9 mouse cellular contexts compared by ENCODE assay signal in genomic region chr6:21851346-21851595, GRCm38 (mm10). TPM values are rescaled to one million over a fixed set of nuclear protein-coding genes. Genes with fewer than 3 reads are reported as not detected.
A peak's percentile ranks its signal among the peaks of the same experiment; 100 is the strongest.
DNase-seq lines count a peak whose midpoint lies in the region; ATAC-seq and TF ChIP-seq lines count a peak whose summit lies in the region.
"Had no signal": no experiment of that assay in that cellular context is flagged by ENCODE, and none has a peak within 500 bp of the region (broad histone marks: within the 10 kb centered on the region; RNA-seq: fewer than 3 reads in every experiment).

No protein-coding gene starts in this region.

- no peaks in the 10 kb centered on the region for H3K27me3 ChIP-seq in kidney, postnatal 0 days (ENCODE audit: insufficient read depth, low read length)
- no peaks in the 10 kb centered on the region for H3K27me3 ChIP-seq in embryonic facial prominence, embryonic 13.5 days
- H3K27me3 ChIP-seq in hindbrain, embryonic 16.5 days (replicated peaks; ENCODE audit: control insufficient read depth, insufficient read depth, low read length) = no peaks in the 10 kb centered on the region
- no peaks in the 10 kb centered on the region for H3K27me3 ChIP-seq in midbrain, embryonic 16.5 days (ENCODE audit: control insufficient read depth, insufficient read depth, low read depth, low read length)

- H3K27ac ChIP-seq in kidney, postnatal 0 days = peak overlapping the region; percentile 95
- peak overlapping the region; percentile 69; the same call in 1 of the 2 replicates for H3K27ac ChIP-seq in embryonic facial prominence, embryonic 13.5 days
- peak overlapping the region; percentile 85 for H3K27ac ChIP-seq in hindbrain, embryonic 16.5 days (ENCODE audit: low read depth, low read length)
- H3K27ac ChIP-seq in midbrain, embryonic 16.5 days (ENCODE audit: low read length) = peak overlapping the region; percentile 84
- H3K27ac ChIP-seq: macrophage had no signal

- peak overlapping the region; percentile 89 for H3K4me2 ChIP-seq in kidney, postnatal 0 days (ENCODE audit: low read length)
- peak overlapping the region; percentile 78 for H3K4me2 ChIP-seq in embryonic facial prominence, embryonic 13.5 days
- peak overlapping the region; percentile 92 for H3K4me2 ChIP-seq in hindbrain, embryonic 16.5 days (ENCODE audit: low read length)
- peak overlapping the region; percentile 71 for H3K4me2 ChIP-seq in midbrain, embryonic 16.5 days (ENCODE audit: low read length)

- no peak for TF ChIP-seq CTCF in kidney, postnatal 0 days (IDR thresholded peaks at IDR 0.05; ENCODE audit: low read depth)

- 0 out of 2 replicates have a peak, but pooled peaks cover 3% of the 10 kb centered on the region for H3K36me3 ChIP-seq in kidney, postnatal 0 days (ENCODE audit: insufficient read depth, low read length)
- peaks cover 2% of the 10 kb centered on the region; the same call in 1 of the 2 replicates for H3K36me3 ChIP-seq in embryonic facial prominence, embryonic 13.5 days
- H3K36me3 ChIP-seq in hindbrain, embryonic 16.5 days (ENCODE audit: control insufficient read depth, insufficient read depth, low read length) = peaks cover 2% of the 10 kb centered on the region; the same call in 1 of the 2 replicates
- 0 out of 2 replicates have a peak, but pooled peaks cover 6% of the 10 kb centered on the region for H3K36me3 ChIP-seq in midbrain, embryonic 16.5 days (ENCODE audit: control insufficient read depth, insufficient read depth, low read length)

- peak overlapping the region; percentile 76 for H3K9ac ChIP-seq in kidney, postnatal 0 days (ENCODE audit: low read depth, low read length)
- H3K9ac ChIP-seq in embryonic facial prominence, embryonic 13.5 days = peak overlapping the region; percentile 88
- H3K9ac ChIP-seq in hindbrain, embryonic 16.5 days (ENCODE audit: low read depth, low read length) = peak overlapping the region; percentile 91
- peak overlapping the region; percentile 88 for H3K9ac ChIP-seq in midbrain, embryonic 16.5 days (ENCODE audit: low read depth, low read length)

- H3K9me3 ChIP-seq in kidney, postnatal 0 days (replicated peaks; ENCODE audit: low read length) = no peaks in the 10 kb centered on the region
- no peaks in the 10 kb centered on the region for H3K9me3 ChIP-seq in embryonic facial prominence, embryonic 13.5 days
- no peaks in the 10 kb centered on the region for H3K9me3 ChIP-seq in hindbrain, embryonic 16.5 days (ENCODE audit: control insufficient read depth, low read length)
- no peaks in the 10 kb centered on the region for H3K9me3 ChIP-seq in midbrain, embryonic 16.5 days (replicated peaks; ENCODE audit: control insufficient read depth, low read length, poor library complexity, severe bottlenecking)

- H3K4me1 ChIP-seq in kidney, postnatal 0 days (replicated peaks; ENCODE audit: insufficient read depth, low read length) = peaks cover 18% of the 10 kb centered on the region; the same call in 1 of the 2 replicates
- peaks cover 10% of the 10 kb centered on the region for H3K4me1 ChIP-seq in embryonic facial prominence, embryonic 13.5 days
- H3K4me1 ChIP-seq in hindbrain, embryonic 16.5 days (ENCODE audit: control insufficient read depth, insufficient read depth, low read depth, low read length) = peaks cover 4% of the 10 kb centered on the region
- peaks cover 14% of the 10 kb centered on the region; the same call in 1 of the 2 replicates for H3K4me1 ChIP-seq in midbrain, embryonic 16.5 days (ENCODE audit: control insufficient read depth, insufficient read depth, low read length)

- peak overlapping the region; percentile 85 for H3K4me3 ChIP-seq in kidney, postnatal 0 days (replicated peaks; ENCODE audit: low read depth, low read length)
- H3K4me3 ChIP-seq in embryonic facial prominence, embryonic 13.5 days = peak overlapping the region; percentile 79
- H3K4me3 ChIP-seq in hindbrain, embryonic 16.5 days (ENCODE audit: low read length) = peak overlapping the region; percentile 90
- H3K4me3 ChIP-seq in midbrain, embryonic 16.5 days (ENCODE audit: low read depth, low read length) = peak overlapping the region; percentile 92

- peak; percentile 91 for ATAC-seq in kidney, postnatal 0 days (replicated peaks; ENCODE audit: low FRiP score, low read depth)
- ATAC-seq in embryonic facial prominence, embryonic 13.5 days (ENCODE audit: insufficient number of reproducible peaks, insufficient read depth, low FRiP score, low TSS enrichment, low read depth) = peak; percentile 80
- peak; percentile 91 for ATAC-seq in hindbrain, embryonic 16.5 days
- peak; percentile 93 for ATAC-seq in midbrain, embryonic 16.5 days
- no peak for ATAC-seq in monocyte, adult 5-6 weeks (replicated peaks; ENCODE audit: insufficient number of reproducible peaks, low FRiP score, low TSS enrichment, poor library complexity, severe bottlenecking)

- WGBS in kidney, postnatal 0 days = under 1% methylated on average over 5 of the region's 5 CpGs
- WGBS in embryonic facial prominence, embryonic 13.5 days = 2% methylated on average over 5 of the region's 5 CpGs
- 1% methylated on average over 5 of the region's 5 CpGs for WGBS in hindbrain, embryonic 16.5 days
- WGBS in midbrain, embryonic 16.5 days = 0% methylated on average over 5 of the region's 5 CpGs

- DNase-seq in kidney, postnatal 0 days (ENCODE audit: low spot score) = no peak
- DNase-seq in kidney, adult 9 months = no peak
- no peak for DNase-seq in retina, embryonic 14.5 days (ENCODE audit: low spot score)
- no peak for DNase-seq in ovary, postnatal 14 days (ENCODE audit: low spot score)

RNA-seq across cellular contexts. Expression of gene Tspan12, which starts 1.0 kb away (rescaled TPM):
- 111 and 114 TPM in 2 replicates for polyA plus RNA-seq in kidney, postnatal 0 days (2015; fragmentation: Nextera tagmentation; extraction: Ambion mirVana)
- polyA plus RNA-seq in embryonic facial prominence, embryonic 13.5 days (2015; fragmentation: Nextera tagmentation; extraction: Ambion mirVana) = 31.5 and 42.2 TPM in 2 replicates
- polyA plus RNA-seq in hindbrain, embryonic 16.5 days (2015; fragmentation: Nextera tagmentation; extraction: Ambion mirVana) = 72.0 and 76.6 TPM in 2 replicates
- polyA plus RNA-seq in midbrain, embryonic 16.5 days (2015; fragmentation: Nextera tagmentation; extraction: Ambion mirVana) = 59.2 and 63.2 TPM in 2 replicates
- not detected in 3 replicates for total RNA-seq in monocyte, adult 5-6 weeks (2017)
- polyA plus RNA-seq: macrophage had no signal
